Comparison of ENCODE assay signal across 8 mouse cellular contexts in the genomic region with DNA sequence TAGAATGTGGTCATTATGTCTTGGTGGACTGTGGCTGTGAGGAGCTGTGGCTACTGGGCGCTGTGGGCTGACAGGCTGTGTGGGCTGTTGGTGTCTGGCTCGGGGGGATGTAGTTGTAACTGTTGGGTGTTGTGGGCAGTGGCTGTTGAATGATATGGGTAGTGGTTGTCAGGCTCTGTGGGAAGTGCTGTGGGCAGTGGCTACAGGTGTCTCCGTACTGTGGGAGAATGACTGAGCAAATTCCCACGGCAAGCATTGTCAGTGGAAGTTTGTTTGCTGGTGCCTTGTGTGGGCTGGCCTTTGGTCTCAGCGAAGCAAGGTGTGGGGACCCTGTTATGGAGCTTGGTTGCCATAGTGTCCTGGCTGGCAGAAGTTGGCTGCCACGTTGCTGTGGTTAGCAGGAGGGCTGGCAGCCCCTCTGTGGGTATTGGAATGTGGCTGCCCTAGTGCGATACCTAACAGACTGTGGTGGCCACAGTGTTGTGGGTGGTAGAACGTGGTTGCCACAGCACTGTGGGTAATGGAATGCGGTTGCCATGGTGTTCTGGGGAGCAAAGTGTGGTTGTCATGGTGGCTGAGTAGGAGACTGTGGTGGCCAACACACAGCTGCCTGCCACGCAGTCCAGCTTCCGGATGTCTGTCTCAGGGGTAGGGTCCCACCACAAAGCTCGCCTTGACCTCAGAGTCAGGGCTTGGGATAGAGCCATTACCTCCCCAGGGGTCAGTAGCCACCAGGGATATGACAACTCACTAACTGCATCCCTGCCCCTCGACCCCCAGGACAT. TPM values are rescaled to one million over a fixed set of nuclear protein-coding genes. Genes with fewer than 3 reads are reported as not detected.
DNase-seq lines count a peak whose midpoint lies in the region; ATAC-seq and TF ChIP-seq lines count a peak whose summit lies in the region.

No protein-coding gene starts in this region.

- H3K4me1 ChIP-seq in limb, embryonic 14.5 days (ENCODE audit: control insufficient read depth, insufficient read depth, low read length): peaks cover 70% of the 10 kb centered on the region
- H3K4me1 ChIP-seq in heart, embryonic 10.5 days: peaks cover 55% of the 10 kb centered on the region

- WGBS in limb, embryonic 14.5 days: 77% methylated on average over 13 of the region's 13 CpGs
- 75% methylated on average over 13 of the region's 13 CpGs for WGBS in heart, embryonic 10.5 days

- peak; percentile 72 to 84 for DNase-seq in right cerebral cortex, adult 2 months (ENCODE audit: low spot score in 2 of 2)
- DNase-seq in right cerebral cortex, postnatal 14 days: no peak
- DNase-seq in frontal cortex, postnatal 36 days (ENCODE audit: low spot score in 2 of 2): peak; percentile 67 to 81
- no peak for DNase-seq in limb, embryonic 14.5 days (ENCODE audit: low spot score)
- DNase-seq in kidney, postnatal 4 days: no peak
- DNase-seq in heart, embryonic 10.5 days (ENCODE audit: low spot score): no peak
- DNase-seq in kidney, adult 9 months: no peak
- no peak for DNase-seq in adipocyte (ENCODE audit: low spot score)

- 0 out of 2 replicates have a peak overlapping the region, but pooled peaks have one; percentile 93 for H3K27ac ChIP-seq in limb, embryonic 14.5 days (replicated peaks; ENCODE audit: low read depth, low read length)
- no peak overlapping the region for H3K27ac ChIP-seq in heart, embryonic 10.5 days

- TF ChIP-seq POLR2A in limb, embryonic 14.5 days (IDR thresholded peaks at IDR 0.05; ENCODE audit: borderline replicate concordance, extremely low read depth, insufficient read depth, insufficient read length): no peak

- H3K9me3 ChIP-seq in limb, embryonic 14.5 days (ENCODE audit: control insufficient read depth, low read length): no peaks in the 10 kb centered on the region
- no peaks in the 10 kb centered on the region for H3K9me3 ChIP-seq in heart, embryonic 10.5 days

- no peak overlapping the region for H3K4me3 ChIP-seq in limb, embryonic 14.5 days (replicated peaks; ENCODE audit: low read length)
- no peak overlapping the region for H3K4me3 ChIP-seq in heart, embryonic 10.5 days

- no peak overlapping the region for H3K4me2 ChIP-seq in limb, embryonic 14.5 days (replicated peaks; ENCODE audit: low read depth, low read length, severe bottlenecking)

- no peak overlapping the region for H3K9ac ChIP-seq in limb, embryonic 14.5 days (ENCODE audit: low read depth, low read length, severe bottlenecking)

- H3K27me3 ChIP-seq in limb, embryonic 14.5 days (ENCODE audit: control insufficient read depth, insufficient read depth, low read length): no peaks in the 10 kb centered on the region
- H3K27me3 ChIP-seq in heart, embryonic 10.5 days (ENCODE audit: insufficient read depth, poor library complexity, severe bottlenecking): peaks cover 55% of the 10 kb centered on the region; the same call in 1 of the 2 replicates

- ATAC-seq in limb, embryonic 14.5 days (ENCODE audit: low FRiP score, low read depth): no peak

- peaks cover 6% of the 10 kb centered on the region; the same call in 1 of the 2 replicates for H3K36me3 ChIP-seq in limb, embryonic 14.5 days (ENCODE audit: control insufficient read depth, insufficient read depth, low read length)
- no peaks in the 10 kb centered on the region for H3K36me3 ChIP-seq in heart, embryonic 10.5 days

RNA-seq across cellular contexts. Expression of gene Dpf1, which starts 11.3 kb away (rescaled TPM):
- polyA plus RNA-seq in limb, embryonic 14.5 days (2012; rRNA removed): 10.6 and 10.7 TPM in 2 replicates
- polyA plus RNA-seq in limb, embryonic 14.5 days (2014; fragmentation: Nextera tagmentation; extraction: Ambion mirVana): 13.2 and 13.7 TPM in 2 replicates
- 2.5 and 8.7 TPM in 2 replicates for polyA plus RNA-seq in heart, embryonic 10.5 days (2016; fragmentation: Nextera tagmentation; extraction: Ambion mirVana)

RNA-seq across cellular contexts. Expression of gene Ppp1r14a, which starts 25.9 kb away (rescaled TPM):
- 8.7 and 9.6 TPM in 2 replicates for polyA plus RNA-seq in limb, embryonic 14.5 days (2012; rRNA removed)
- polyA plus RNA-seq in limb, embryonic 14.5 days (2014; fragmentation: Nextera tagmentation; extraction: Ambion mirVana): 9.0 and 13.8 TPM in 2 replicates
- polyA plus RNA-seq in heart, embryonic 10.5 days (2016; fragmentation: Nextera tagmentation; extraction: Ambion mirVana): 6.4 and 13.8 TPM in 2 replicates

RNA-seq across cellular contexts. Expression of gene Spint2, which starts 33.3 kb away (rescaled TPM):
- polyA plus RNA-seq in limb, embryonic 14.5 days (2012; rRNA removed): 88.7 and 95.3 TPM in 2 replicates
- 149 and 160 TPM in 2 replicates for polyA plus RNA-seq in limb, embryonic 14.5 days (2014; fragmentation: Nextera tagmentation; extraction: Ambion mirVana)
- polyA plus RNA-seq in heart, embryonic 10.5 days (2016; fragmentation: Nextera tagmentation; extraction: Ambion mirVana): 32.4 and 63.4 TPM in 2 replicates

Comparison
In these comparisons a context has a peak if more than half of its experiments do, and no peak if none do; other contexts are left out.
1. DNase-seq: peak in right cerebral cortex, adult 2 months (2 of 2) and frontal cortex, postnatal 36 days (2 of 2); none in right cerebral cortex, postnatal 14 days (single experiment), limb, embryonic 14.5 days (single experiment), kidney, postnatal 4 days (0 of 2), heart, embryonic 10.5 days (single experiment), kidney, adult 9 months (single experiment) and adipocyte (single experiment).